Mouse (Mus musculus): ENCODE results near the gene 2410015M20Rik. TPM values are rescaled to one million over a fixed set of nuclear protein-coding genes. Genes with fewer than 3 reads are reported as not detected.
"Not testable (repeated sequence)": the region's sequence is repeated elsewhere in the genome, so short reads cannot be mapped to it uniquely, and the experiment has no call there.

Gene 2410015M20Rik
- polyA plus RNA-seq, 1 experiment from 2014 or later, result 221 TPM

GRCm38 (mm10) chr17:56615136-56615784 is 5.7 kb upstream of the 2410015M20Rik start:
- no peak for ATAC-seq
- no peak overlapping the region for H3K27ac ChIP-seq (ENCODE audit: low read depth, low read length)
- H3K9ac ChIP-seq (ENCODE audit: low read depth, low read length), result peak overlapping the region; percentile 7
- no peaks in the 10 kb centered on the region for H3K9me3 ChIP-seq (ENCODE audit: control insufficient read depth, low read length)
- peaks cover 28% of the 10 kb centered on the region for H3K36me3 ChIP-seq (ENCODE audit: control insufficient read depth, insufficient read depth, low read length)
- 88% methylated on average over 11 of the region's 11 CpGs for WGBS
- peak overlapping the region; percentile 80; the same call in 1 of the 2 replicates for H3K4me2 ChIP-seq (ENCODE audit: low read length)
- H3K4me3 ChIP-seq (ENCODE audit: low read length), result no peak overlapping the region
- H3K27me3 ChIP-seq (replicated peaks; ENCODE audit: control insufficient read depth, insufficient read depth, low read length), result no peaks in the 10 kb centered on the region
- H3K4me1 ChIP-seq (ENCODE audit: control insufficient read depth, insufficient read depth, low read depth, low read length), result peaks cover 19% of the 10 kb centered on the region

GRCm38 (mm10) chr17:56614391-56615135 is 5.0 kb upstream of the 2410015M20Rik start:
- Histone ChIP-seq H3K4me3 (ENCODE audit: low read length) (peak overlapping the region; percentile 65), H3K36me3 (ENCODE audit: control insufficient read depth, insufficient read depth, low read length) (peaks cover 25% of the 10 kb centered on the region), H3K4me1 (ENCODE audit: control insufficient read depth, insufficient read depth, low read depth, low read length) (peaks cover 21% of the 10 kb centered on the region), H3K4me2 (ENCODE audit: low read length) (peak overlapping the region; percentile 80), H3K9me3 (ENCODE audit: control insufficient read depth, low read length) (no peaks in the 10 kb centered on the region), H3K27me3 (replicated peaks; ENCODE audit: control insufficient read depth, insufficient read depth, low read length) (no peaks in the 10 kb centered on the region), H3K9ac (ENCODE audit: low read depth, low read length) (peak overlapping the region; percentile 76), H3K27ac (ENCODE audit: low read depth, low read length) (no peak overlapping the region)
- ATAC-seq, result no peak
- WGBS, result 30% methylated on average over 14 of the region's 14 CpGs

- Histone ChIP-seq H3K4me2 (ENCODE audit: low read length) (peak overlapping the region; percentile 80), H3K36me3 (ENCODE audit: control insufficient read depth, insufficient read depth, low read length) (peaks cover 25% of the 10 kb centered on the region), H3K4me3 (ENCODE audit: low read length) (peak overlapping the region; percentile 65), H3K27ac (ENCODE audit: low read depth, low read length) (peak overlapping the region; percentile 90), H3K4me1 (ENCODE audit: control insufficient read depth, insufficient read depth, low read depth, low read length) (peaks cover 23% of the 10 kb centered on the region), H3K9ac (ENCODE audit: low read depth, low read length) (peak overlapping the region; percentile 76)
- H3K27me3 ChIP-seq (replicated peaks; ENCODE audit: control insufficient read depth, insufficient read depth, low read length); H3K9me3 ChIP-seq (ENCODE audit: control insufficient read depth, low read length); ATAC-seq: not testable (repeated sequence)
- under 1% methylated on average over 26 of the region's 26 CpGs for WGBS
Observed at GRCm38 (mm10) chr17:56613893-56614292, 4.3 kb upstream of the 2410015M20Rik start.

DNA sequence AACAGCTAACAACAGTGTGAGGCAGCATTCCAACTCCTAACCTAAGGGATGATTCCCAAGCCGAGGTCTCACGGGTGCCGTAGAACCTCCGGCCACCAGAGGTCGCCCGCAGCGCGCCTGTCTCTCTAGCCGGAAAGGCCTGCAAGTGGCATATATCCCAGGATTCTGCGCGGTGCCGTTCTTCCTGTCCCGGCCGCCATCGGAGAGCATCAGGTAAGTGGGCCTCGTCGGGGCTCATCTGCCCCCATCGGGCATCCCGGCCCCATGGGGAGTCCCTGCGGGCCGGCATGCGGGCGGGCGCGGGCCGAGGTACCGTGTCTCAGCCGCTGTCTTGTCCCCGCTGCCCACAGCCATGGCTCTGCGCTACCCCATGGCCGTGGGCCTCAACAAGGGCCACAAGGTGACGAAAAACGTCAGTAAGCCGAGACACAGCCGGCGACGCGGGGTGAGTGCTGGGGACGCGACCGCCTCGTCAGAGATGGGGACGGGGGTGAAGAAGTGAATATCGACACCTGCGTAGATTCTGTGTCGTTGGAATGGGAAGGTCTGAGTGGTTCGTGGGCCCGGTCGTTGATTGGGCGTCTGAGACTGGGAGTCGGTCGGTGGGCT is 3.8 kb upstream of the 2410015M20Rik start, which contains the start of gene Rpl36:
Gene Rpl36, plus strand, starts transcription at position 181 of the 609 bp plus-strand sequence.
- Histone ChIP-seq H3K4me1 (ENCODE audit: control insufficient read depth, insufficient read depth, low read depth, low read length) (peaks cover 28% of the 10 kb centered on the region), H3K27ac (ENCODE audit: low read depth, low read length) (peak within 1 kb of the TSS; percentile 90), H3K9ac (ENCODE audit: low read depth, low read length) (peak within 1 kb of the TSS; percentile 76), H3K4me3 (ENCODE audit: low read length) (peak within 1 kb of the TSS; percentile 65), H3K27me3 (replicated peaks; ENCODE audit: control insufficient read depth, insufficient read depth, low read length) (no peaks in the 10 kb centered on the region), H3K9me3 (ENCODE audit: control insufficient read depth, low read length) (no peaks in the 10 kb centered on the region), H3K36me3 (ENCODE audit: control insufficient read depth, insufficient read depth, low read length) (peaks cover 20% of the 10 kb centered on the region), H3K4me2 (ENCODE audit: low read length) (peak within 1 kb of the TSS; percentile 80)
- peak; percentile 71 for ATAC-seq
- WGBS, result under 1% methylated on average over 52 of the region's 52 CpGs

DNA sequence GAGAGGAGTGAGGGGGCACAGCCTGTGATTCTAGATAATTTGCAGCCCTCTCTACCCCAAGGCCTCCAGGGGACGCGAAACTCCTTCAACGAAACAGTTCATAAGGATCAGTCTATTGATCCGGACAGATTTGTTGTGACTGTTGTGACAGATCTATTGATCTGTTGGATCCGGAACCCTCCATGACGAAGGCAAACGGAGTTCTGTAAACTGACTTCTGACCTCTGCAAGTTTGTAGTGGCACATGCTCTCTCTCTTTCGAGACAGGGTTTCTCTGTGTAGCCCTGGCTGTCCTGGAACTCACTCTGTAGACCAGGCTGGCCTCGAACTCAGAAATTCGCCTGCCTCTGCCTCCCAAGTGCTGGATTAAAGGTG is 3.0 kb upstream of the 2410015M20Rik start:
- H3K27me3 ChIP-seq (replicated peaks; ENCODE audit: control insufficient read depth, insufficient read depth, low read length); H3K4me3 ChIP-seq (ENCODE audit: low read length); ATAC-seq; H3K9me3 ChIP-seq (ENCODE audit: control insufficient read depth, low read length); H3K9ac ChIP-seq (ENCODE audit: low read depth, low read length); H3K27ac ChIP-seq (ENCODE audit: low read depth, low read length); H3K4me2 ChIP-seq (ENCODE audit: low read length): not testable (repeated sequence)
- H3K4me1 ChIP-seq (ENCODE audit: control insufficient read depth, insufficient read depth, low read depth, low read length), result peaks cover 35% of the 10 kb centered on the region
- WGBS, result 74% methylated on average over 10 of the region's 10 CpGs
- peaks cover 13% of the 10 kb centered on the region; the same call in 1 of the 2 replicates for H3K36me3 ChIP-seq (ENCODE audit: control insufficient read depth, insufficient read depth, low read length)

DNA sequence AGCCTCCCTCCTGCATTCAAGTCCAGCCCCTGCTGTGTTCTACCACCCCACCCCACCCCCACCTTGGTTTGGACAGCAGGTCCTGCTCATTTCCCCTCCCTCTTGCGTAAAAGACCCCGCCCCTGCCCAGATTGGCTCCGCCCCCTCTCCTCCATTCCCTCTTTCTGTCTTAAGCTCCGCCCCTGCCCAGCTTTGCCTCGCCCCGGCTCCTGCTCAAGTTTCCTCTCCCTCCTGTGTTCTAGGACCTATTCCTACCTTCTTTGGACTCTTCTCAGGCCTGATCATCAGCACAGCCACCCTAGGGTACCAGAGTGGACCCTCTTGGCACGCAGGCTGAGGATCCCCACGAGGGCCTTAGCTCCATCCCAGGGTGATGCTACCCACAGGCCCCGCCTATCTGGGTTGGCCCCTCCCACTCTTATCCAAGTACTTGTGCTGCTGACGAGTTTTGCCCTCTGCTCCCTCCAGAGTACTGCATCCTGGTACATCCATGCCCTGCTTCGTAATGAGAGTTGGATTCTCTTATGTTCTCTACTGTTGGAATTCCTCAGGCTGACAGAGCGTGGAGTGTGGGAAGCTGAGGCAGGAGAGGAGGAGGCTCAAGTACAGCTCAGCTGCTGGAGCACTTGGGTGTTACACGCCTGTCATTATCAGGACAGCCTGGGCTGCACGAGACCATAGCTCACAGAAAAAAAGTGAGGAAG is 2.4 kb upstream of the 2410015M20Rik start:
- Histone ChIP-seq H3K27me3 (replicated peaks; ENCODE audit: control insufficient read depth, insufficient read depth, low read length) (no peaks in the 10 kb centered on the region), H3K36me3 (ENCODE audit: control insufficient read depth, insufficient read depth, low read length) (peaks cover 10% of the 10 kb centered on the region), H3K4me3 (ENCODE audit: low read length) (no peak overlapping the region), H3K4me1 (ENCODE audit: control insufficient read depth, insufficient read depth, low read depth, low read length) (peaks cover 35% of the 10 kb centered on the region), H3K9me3 (ENCODE audit: control insufficient read depth, low read length) (no peaks in the 10 kb centered on the region), H3K27ac (ENCODE audit: low read depth, low read length) (no peak overlapping the region), H3K4me2 (ENCODE audit: low read length) (no peak overlapping the region), H3K9ac (ENCODE audit: low read depth, low read length) (no peak overlapping the region)
- WGBS, result 14% methylated on average over 14 of the region's 14 CpGs
- ATAC-seq, result no peak

DNA sequence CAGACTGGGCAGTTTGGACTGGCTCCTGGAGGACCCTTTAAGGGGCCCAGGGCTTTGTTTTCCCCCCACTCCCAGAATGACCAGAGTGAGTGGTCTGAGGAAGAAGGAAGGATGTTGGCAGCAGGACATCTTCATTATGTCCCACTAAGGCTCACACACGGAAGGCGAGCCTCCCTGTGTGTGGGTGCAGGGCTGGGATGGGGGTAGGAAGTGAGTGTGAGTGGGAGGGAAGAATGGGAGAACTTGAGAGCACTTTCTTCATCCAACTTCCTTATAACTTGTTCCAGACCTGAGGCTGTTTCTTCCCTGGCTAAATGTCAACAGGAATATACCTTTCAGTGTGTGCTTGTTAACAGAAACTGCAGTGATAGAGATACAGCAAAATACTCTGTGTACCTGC is 1.8 kb upstream of the 2410015M20Rik start:
- Histone ChIP-seq H3K9me3 (ENCODE audit: control insufficient read depth, low read length) (no peaks in the 10 kb centered on the region), H3K4me2 (ENCODE audit: low read length) (no peak overlapping the region), H3K4me3 (ENCODE audit: low read length) (no peak overlapping the region), H3K27me3 (replicated peaks; ENCODE audit: control insufficient read depth, insufficient read depth, low read length) (no peaks in the 10 kb centered on the region), H3K9ac (ENCODE audit: low read depth, low read length) (no peak overlapping the region), H3K4me1 (ENCODE audit: control insufficient read depth, insufficient read depth, low read depth, low read length) (peaks cover 35% of the 10 kb centered on the region), H3K36me3 (ENCODE audit: control insufficient read depth, insufficient read depth, low read length) (peaks cover 17% of the 10 kb centered on the region), H3K27ac (ENCODE audit: low read depth, low read length) (no peak overlapping the region)
- no peak for ATAC-seq
- WGBS, result 70% methylated on average over 2 of the region's 2 CpGs

GRCm38 (mm10) chr17:56608699-56609098 is 872 bp downstream of the 2410015M20Rik start:
- Histone ChIP-seq H3K4me2 (ENCODE audit: low read length) (peak overlapping the region; percentile 86), H3K9ac (ENCODE audit: low read depth, low read length) (peak overlapping the region; percentile 81), H3K36me3 (ENCODE audit: control insufficient read depth, insufficient read depth, low read length) (peaks cover 32% of the 10 kb centered on the region), H3K4me3 (ENCODE audit: low read length) (peak overlapping the region; percentile 65), H3K4me1 (ENCODE audit: control insufficient read depth, insufficient read depth, low read depth, low read length) (peaks cover 21% of the 10 kb centered on the region), H3K9me3 (ENCODE audit: control insufficient read depth, low read length) (no peaks in the 10 kb centered on the region), H3K27me3 (replicated peaks; ENCODE audit: control insufficient read depth, insufficient read depth, low read length) (no peaks in the 10 kb centered on the region), H3K27ac (ENCODE audit: low read depth, low read length) (no peak overlapping the region)
- WGBS, result 57% methylated on average over 5 of the region's 5 CpGs
- no peak for ATAC-seq
